Mouse (Mus musculus): ENCODE results near the gene Brca1.
"Not testable (repeated sequence)": the region's sequence is repeated elsewhere in the genome, so short reads cannot be mapped to it uniquely, and the experiment has no call there.

- not testable (repeated sequence) for TF ChIP-seq CTCF, EP300 (IDR thresholded peaks at IDR 0.05; ENCODE audit: low read depth)
Measured at GRCm38 (mm10) chr11:101466552-101466950, 85.2 kb downstream of the Brca1 start.
